Mouse (Mus musculus): Measurements from ENCODE around the gene Tbc1d15.

DNA sequence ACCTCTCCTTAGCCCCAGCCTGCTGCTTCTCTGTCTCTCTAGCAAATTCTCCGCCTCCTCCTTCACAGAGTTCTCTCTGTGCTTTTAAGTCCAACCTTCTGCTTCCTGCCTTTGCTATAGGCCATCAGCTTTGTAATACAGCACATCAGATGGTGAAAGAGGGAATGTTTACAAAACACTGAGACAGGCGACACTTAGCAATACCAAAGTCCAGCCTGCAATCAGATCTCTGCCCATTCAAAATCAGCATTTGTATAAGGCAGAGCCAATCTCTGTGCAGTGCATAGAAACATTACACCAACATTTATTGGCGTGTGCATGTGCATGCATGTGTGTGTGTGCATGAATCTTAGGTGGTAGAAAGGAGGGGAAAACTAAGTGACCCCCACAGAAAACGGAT is 13.3 kb downstream of the Tbc1d15 start:
- TF ChIP-seq CTCF (IDR thresholded peaks at IDR 0.05; ENCODE audit: low read depth, low read length) (no peak), POLR2A (IDR thresholded peaks at IDR 0.05; ENCODE audit: extremely low read depth, insufficient read depth, low read length) (no peak)
